Comparison of ENCODE assay signal across 8 mouse cellular contexts in the genomic region with DNA sequence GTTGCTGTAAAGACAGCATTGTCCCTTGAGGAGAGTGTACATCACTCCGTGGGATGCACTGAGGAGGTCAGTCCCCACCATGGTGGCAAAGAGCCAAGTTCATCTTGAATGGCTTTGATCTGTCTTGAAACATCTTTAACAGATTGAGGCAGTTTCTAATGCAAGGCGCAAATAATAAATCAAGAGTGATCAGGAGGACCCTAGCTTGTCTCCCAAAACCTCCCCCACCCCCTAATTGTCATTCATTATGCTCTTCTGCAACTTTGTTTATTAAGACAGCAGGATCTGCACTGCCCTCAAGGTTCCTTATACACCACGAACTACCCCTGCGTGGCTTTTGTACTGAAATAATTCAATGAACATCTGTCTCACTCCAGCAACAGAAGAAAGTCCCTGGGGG. TPM values are rescaled to one million over a fixed set of nuclear protein-coding genes. Genes with fewer than 3 reads are reported as not detected.
A peak's percentile ranks its signal among the peaks of the same experiment; 100 is the strongest.
DNase-seq lines count a peak whose midpoint lies in the region; ATAC-seq and TF ChIP-seq lines count a peak whose summit lies in the region.

Gene Cbr1, plus strand, starts transcription at position 301 of the 400 bp plus-strand sequence.

- no peaks in the 10 kb centered on the region for H3K27me3 ChIP-seq in ES-Bruce4 (ENCODE audit: control insufficient read depth, insufficient read depth, low read length, poor library complexity, severe bottlenecking)
- no peaks in the 10 kb centered on the region for H3K27me3 ChIP-seq in forebrain, embryonic 11.5 days (ENCODE audit: control insufficient read depth, insufficient read depth, low read length)
- H3K27me3 ChIP-seq in limb, embryonic 14.5 days (ENCODE audit: control insufficient read depth, insufficient read depth, low read length), result no peaks in the 10 kb centered on the region
- no peaks in the 10 kb centered on the region for H3K27me3 ChIP-seq in stomach, embryonic 16.5 days (ENCODE audit: control insufficient read depth, insufficient read depth, low read length)

- no peak for TF ChIP-seq POLR2A in ES-Bruce4 (IDR thresholded peaks at IDR 0.05; ENCODE audit: insufficient read depth, low read length)
- TF ChIP-seq POLR2A in limb, embryonic 14.5 days (IDR thresholded peaks at IDR 0.05; ENCODE audit: borderline replicate concordance, extremely low read depth, insufficient read depth, insufficient read length), result no peak

- TF ChIP-seq EP300 in ES-Bruce4 (IDR thresholded peaks at IDR 0.05; ENCODE audit: insufficient read depth, low read depth, low read length), result no peak

- intact Hi-C loops in heart, postnatal 36 days (cut with DNase I), result loop anchor here (5.0 kb wide), 1 partner anchor 107 kb away; the partner anchor contains the start of gene Dop1b

- H3K36me3 ChIP-seq in ES-Bruce4 (ENCODE audit: control insufficient read depth, insufficient read depth, low read length, poor library complexity, severe bottlenecking), result no peaks in the 10 kb centered on the region
- no peaks in the 10 kb centered on the region for H3K36me3 ChIP-seq in forebrain, embryonic 11.5 days (ENCODE audit: control insufficient read depth, insufficient read depth, low read length)
- H3K36me3 ChIP-seq in limb, embryonic 14.5 days (ENCODE audit: control insufficient read depth, insufficient read depth, low read length), result peaks cover 8% of the 10 kb centered on the region
- H3K36me3 ChIP-seq in stomach, embryonic 16.5 days (ENCODE audit: control insufficient read depth, insufficient read depth, low read length), result no peaks in the 10 kb centered on the region; the same call in 1 of the 2 replicates

- TF ChIP-seq CTCF in ES-Bruce4 (IDR thresholded peaks at IDR 0.05; ENCODE audit: low read depth, low read length), result no peak

- H3K9ac ChIP-seq in ES-Bruce4 (ENCODE audit: low read depth, poor library complexity, severe bottlenecking), result peak within 1 kb of the TSS; percentile 28
- H3K9ac ChIP-seq in forebrain, embryonic 11.5 days (ENCODE audit: low read length), result no peak within 1 kb of the TSS
- peak within 1 kb of the TSS; percentile 76; the same call in 1 of the 2 replicates for H3K9ac ChIP-seq in limb, embryonic 14.5 days (ENCODE audit: low read depth, low read length, severe bottlenecking)
- peak within 1 kb of the TSS; percentile 91 for H3K9ac ChIP-seq in stomach, embryonic 16.5 days (ENCODE audit: low read length)

- no peaks in the 10 kb centered on the region for H3K4me1 ChIP-seq in ES-Bruce4 (ENCODE audit: control insufficient read depth, insufficient read depth, low read length)
- H3K4me1 ChIP-seq in forebrain, embryonic 11.5 days (replicated peaks; ENCODE audit: control insufficient read depth, insufficient read depth, low read length), result no peaks in the 10 kb centered on the region
- peaks cover 16% of the 10 kb centered on the region for H3K4me1 ChIP-seq in limb, embryonic 14.5 days (ENCODE audit: control insufficient read depth, insufficient read depth, low read length)
- peaks cover 3% of the 10 kb centered on the region for H3K4me1 ChIP-seq in stomach, embryonic 16.5 days (ENCODE audit: control insufficient read depth, insufficient read depth, low read length)

- no peak within 1 kb of the TSS for H3K27ac ChIP-seq in ES-Bruce4 (ENCODE audit: insufficient read depth, low read length)
- no peak within 1 kb of the TSS for H3K27ac ChIP-seq in forebrain, embryonic 11.5 days (ENCODE audit: low read depth, low read length)
- no peak within 1 kb of the TSS for H3K27ac ChIP-seq in limb, embryonic 14.5 days (replicated peaks; ENCODE audit: low read depth, low read length)
- no peak within 1 kb of the TSS for H3K27ac ChIP-seq in stomach, embryonic 16.5 days (ENCODE audit: low read length)

- no peak for DNase-seq in frontal cortex, adult 2 months (ENCODE audit: extremely low spot score in 1 of 2, low spot score in 1 of 2)
- no peak for DNase-seq in frontal cortex, postnatal 36 days (ENCODE audit: low spot score in 2 of 2)
- DNase-seq in forebrain, embryonic 11.5 days (ENCODE audit: low spot score), result no peak
- no peak for DNase-seq in heart, postnatal 36 days
- DNase-seq in limb, embryonic 14.5 days (ENCODE audit: low spot score), result no peak
- DNase-seq in right cerebral cortex, postnatal 14 days, result no peak

- peak within 1 kb of the TSS; percentile 73 for H3K4me2 ChIP-seq in forebrain, embryonic 11.5 days (ENCODE audit: low read depth, low read length, severe bottlenecking)
- peak within 1 kb of the TSS; percentile 88 for H3K4me2 ChIP-seq in limb, embryonic 14.5 days (replicated peaks; ENCODE audit: low read depth, low read length, severe bottlenecking)
- peak within 1 kb of the TSS; percentile 98 for H3K4me2 ChIP-seq in stomach, embryonic 16.5 days (ENCODE audit: low read depth, low read length)

- WGBS in forebrain, embryonic 11.5 days, result 66% methylated on average over 4 of the region's 4 CpGs
- WGBS in limb, embryonic 14.5 days, result 61% methylated on average over 4 of the region's 4 CpGs
- 61% methylated on average over 4 of the region's 4 CpGs for WGBS in stomach, embryonic 16.5 days

- no peaks in the 10 kb centered on the region for H3K9me3 ChIP-seq in ES-Bruce4 (replicated peaks; ENCODE audit: control insufficient read depth, insufficient read depth, low read length, poor library complexity, severe bottlenecking)
- no peaks in the 10 kb centered on the region for H3K9me3 ChIP-seq in forebrain, embryonic 11.5 days (ENCODE audit: control insufficient read depth, low read length)
- no peaks in the 10 kb centered on the region for H3K9me3 ChIP-seq in limb, embryonic 14.5 days (ENCODE audit: control insufficient read depth, low read length)
- no peaks in the 10 kb centered on the region for H3K9me3 ChIP-seq in stomach, embryonic 16.5 days (replicated peaks; ENCODE audit: control insufficient read depth, low read length)

- peak within 1 kb of the TSS; percentile 79 for H3K4me3 ChIP-seq in ES-Bruce4 (ENCODE audit: low read depth, low read length)
- peak within 1 kb of the TSS; percentile 57; the same call in 1 of the 2 replicates for H3K4me3 ChIP-seq in forebrain, embryonic 11.5 days (ENCODE audit: low read depth, low read length)
- H3K4me3 ChIP-seq in limb, embryonic 14.5 days (replicated peaks; ENCODE audit: low read length), result peak within 1 kb of the TSS; percentile 60
- peak within 1 kb of the TSS; percentile 74 for H3K4me3 ChIP-seq in stomach, embryonic 16.5 days (replicated peaks; ENCODE audit: low read length)

- ATAC-seq in forebrain, embryonic 11.5 days (replicated peaks; ENCODE audit: low FRiP score), result no peak
- ATAC-seq in limb, embryonic 14.5 days (ENCODE audit: low FRiP score, low read depth), result no peak
- no peak for ATAC-seq in stomach, embryonic 16.5 days (ENCODE audit: insufficient read depth, low FRiP score)

RNA-seq across cellular contexts. Expression of gene Cbr1, which starts in this region (rescaled TPM):
- polyA plus RNA-seq in frontal cortex, adult 2 months (2012; rRNA removed), result 128 and 137 TPM in 2 replicates
- polyA plus RNA-seq in ES-Bruce4 (2011; ENCODE audit: insufficient read depth, insufficient read length, low read depth, missing spikeins), result 33.7 and 34.3 TPM in 2 replicates
- polyA plus RNA-seq in forebrain, embryonic 11.5 days (2014; fragmentation: Nextera tagmentation; extraction: Ambion mirVana), result 90.6 and 92.5 TPM in 2 replicates
- total RNA-seq in heart, postnatal 36 days (2021), result 10 to 100 TPM; 25.5 to 26.2 TPM
- polyA plus RNA-seq in limb, embryonic 14.5 days (2012; rRNA removed), result 121 and 124 TPM in 2 replicates
- polyA plus RNA-seq in limb, embryonic 14.5 days (2014; fragmentation: Nextera tagmentation; extraction: Ambion mirVana), result 82.9 and 94.5 TPM in 2 replicates
- polyA plus RNA-seq in stomach, embryonic 16.5 days (2015; fragmentation: Nextera tagmentation; extraction: Ambion mirVana), result 149 and 167 TPM in 2 replicates
